Mouse (Mus musculus): ENCODE results near the gene Amacr. TPM values are rescaled to one million over a fixed set of nuclear protein-coding genes. Genes with fewer than 3 reads are reported as not detected.
"Not testable (repeated sequence)": the region's sequence is repeated elsewhere in the genome, so short reads cannot be mapped to it uniquely, and the experiment has no call there.

The Amacr gene
- total RNA-seq, 2 experiments from 2014 or later, result 19.5 to 21.0 TPM

DNA sequence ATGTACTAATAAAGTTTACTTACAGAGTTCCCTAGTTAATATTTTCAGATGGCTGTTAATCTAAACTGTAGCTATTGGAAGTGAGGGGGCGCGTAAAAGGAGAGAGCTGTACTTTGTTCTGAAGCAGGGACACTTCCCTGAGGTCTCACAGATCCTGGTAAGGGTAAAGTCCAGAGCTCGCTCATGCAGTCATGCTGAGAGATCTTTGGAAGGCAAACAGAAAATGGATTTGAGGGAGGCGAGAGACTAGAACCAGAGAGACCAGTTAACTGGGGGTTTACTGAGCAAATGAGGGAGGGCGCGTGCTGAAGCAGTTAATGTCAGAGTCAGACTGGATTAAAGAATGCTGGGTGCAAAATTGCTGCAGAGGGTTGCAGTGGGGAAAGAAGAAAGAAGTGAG lies 4.2 kb downstream of the Amacr start:
- no peak for DNase-seq (ENCODE audit: low spot score in 2 of 2)

DNA sequence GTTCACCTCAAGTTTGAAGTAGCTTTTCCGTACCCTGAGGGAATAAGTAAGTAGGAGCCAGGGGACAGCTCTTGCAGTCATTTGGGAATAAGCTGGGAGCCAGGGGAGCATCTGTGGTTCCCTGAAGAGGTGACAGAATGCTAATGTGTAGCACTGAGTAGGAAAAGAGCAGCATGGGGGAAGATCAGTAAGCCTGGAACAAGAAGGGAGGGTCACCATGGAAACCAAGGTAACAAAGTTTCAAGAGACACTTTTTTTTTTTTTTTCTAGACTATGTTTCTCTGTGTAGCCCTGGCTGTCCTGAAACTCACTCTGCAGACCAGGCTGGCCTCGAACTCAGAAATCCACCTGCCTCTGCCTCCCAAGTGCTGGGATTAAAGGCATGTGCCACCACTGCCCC lies 4.9 kb downstream of the Amacr start:
- not testable (repeated sequence) for DNase-seq (ENCODE audit: low spot score in 2 of 2)

DNA sequence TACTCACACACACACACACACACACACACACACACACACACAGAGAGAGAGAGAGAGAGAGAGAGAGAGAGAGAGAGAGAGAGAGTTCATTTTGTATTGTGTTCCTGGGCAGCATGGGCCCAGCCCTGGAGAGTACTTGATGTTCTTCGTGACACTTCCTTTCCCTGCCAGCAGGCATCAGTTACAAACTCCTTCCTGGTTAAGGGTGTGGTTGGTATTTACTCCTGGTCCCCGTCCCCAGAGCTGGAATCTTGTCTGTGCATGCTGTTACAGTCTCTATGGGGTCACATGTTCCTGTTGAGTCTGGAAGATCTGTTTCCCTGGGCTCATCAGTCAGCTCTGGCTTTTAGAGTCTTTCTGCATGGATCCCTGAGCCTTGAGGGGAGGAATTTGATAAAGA lies 8.9 kb downstream of the Amacr start:
- DNase-seq (ENCODE audit: low spot score in 2 of 2), result no peak

DNA sequence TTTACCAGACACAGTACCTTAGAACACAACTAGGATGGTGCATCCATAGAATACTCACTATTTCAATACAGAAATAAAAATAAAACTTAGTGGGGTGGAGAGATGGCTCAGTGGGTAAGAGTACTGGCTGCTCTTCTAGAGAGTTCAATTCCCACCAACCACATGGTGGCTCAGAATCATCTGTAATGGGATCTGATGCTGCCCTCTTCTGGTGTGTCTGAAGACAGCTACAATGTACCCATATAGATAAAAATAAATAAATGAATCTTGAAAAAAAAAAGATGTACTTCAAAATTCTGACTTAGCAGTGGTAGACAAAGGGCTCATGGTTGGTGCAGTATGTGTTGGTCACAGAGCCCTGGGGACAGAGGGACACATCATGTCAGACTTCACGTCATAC lies 10.0 kb downstream of the Amacr start:
- no peak for DNase-seq (ENCODE audit: low spot score in 2 of 2)

DNA sequence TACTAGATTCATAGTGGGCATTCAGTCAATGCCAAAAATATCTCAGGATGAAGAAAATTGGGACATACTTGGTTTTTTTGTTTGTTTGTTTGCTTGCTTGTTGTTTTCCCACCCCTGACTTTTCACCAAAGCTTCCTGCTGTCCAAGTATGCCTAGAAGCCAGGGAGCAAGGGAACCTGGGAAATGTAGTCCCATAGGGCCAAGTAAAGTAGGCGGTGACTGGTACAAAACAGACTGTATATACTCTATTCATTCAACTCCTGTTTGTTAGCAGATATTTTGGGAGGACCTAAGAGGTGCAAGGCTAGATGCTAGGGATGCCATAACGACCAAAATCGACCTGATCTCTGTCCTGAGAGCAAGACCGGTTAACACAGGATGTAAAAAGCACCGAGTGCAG lies 18.3 kb downstream of the Amacr start:
- DNase-seq (ENCODE audit: low spot score in 2 of 2), result no peak

DNA sequence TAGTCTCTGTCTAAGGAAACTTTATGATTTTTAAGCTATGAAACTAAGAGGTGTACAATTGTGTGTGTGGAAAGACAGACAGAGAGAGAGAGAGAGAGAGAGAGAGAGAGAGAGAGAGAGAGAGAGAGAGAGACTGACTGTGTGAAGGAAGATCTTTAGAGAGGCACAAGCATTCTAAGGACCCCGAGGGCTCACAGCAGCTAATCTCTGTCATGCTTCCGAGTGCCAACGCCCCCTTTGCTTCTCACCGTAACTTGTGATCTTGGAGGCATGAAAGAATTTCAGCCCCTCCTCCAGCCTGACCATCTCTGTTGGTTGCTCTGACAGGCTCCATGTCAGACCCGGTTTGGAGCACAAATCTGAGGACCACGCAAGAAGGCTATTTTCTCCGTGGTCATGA lies 18.9 kb downstream of the Amacr start, which contains the start of gene Slc45a2:
Slc45a2 (plus strand) TSS at position 301 of the 400 bp plus-strand sequence.
- no peak for DNase-seq (ENCODE audit: low spot score in 2 of 2)

DNA sequence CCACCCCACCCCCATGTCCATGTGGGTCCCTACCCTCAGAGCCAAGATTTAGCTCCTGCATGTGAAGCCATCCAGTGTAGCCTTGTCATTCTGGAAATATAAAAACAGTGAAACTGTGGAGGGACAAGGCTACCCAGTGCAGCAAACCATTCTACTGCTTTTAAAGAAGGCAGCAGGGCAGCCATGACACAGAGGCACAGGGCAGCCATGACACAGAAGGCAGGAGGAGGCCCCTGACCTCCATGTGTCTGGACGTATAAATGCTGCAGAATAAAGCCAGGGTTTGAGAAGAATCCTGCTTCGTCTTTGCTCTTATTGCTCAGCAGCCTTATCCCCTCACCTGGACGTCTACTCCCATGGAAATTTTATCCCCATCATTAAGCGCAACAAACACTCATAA lies 22.2 kb downstream of the Amacr start:
- DNase-seq (ENCODE audit: low spot score in 2 of 2), result no peak

DNA sequence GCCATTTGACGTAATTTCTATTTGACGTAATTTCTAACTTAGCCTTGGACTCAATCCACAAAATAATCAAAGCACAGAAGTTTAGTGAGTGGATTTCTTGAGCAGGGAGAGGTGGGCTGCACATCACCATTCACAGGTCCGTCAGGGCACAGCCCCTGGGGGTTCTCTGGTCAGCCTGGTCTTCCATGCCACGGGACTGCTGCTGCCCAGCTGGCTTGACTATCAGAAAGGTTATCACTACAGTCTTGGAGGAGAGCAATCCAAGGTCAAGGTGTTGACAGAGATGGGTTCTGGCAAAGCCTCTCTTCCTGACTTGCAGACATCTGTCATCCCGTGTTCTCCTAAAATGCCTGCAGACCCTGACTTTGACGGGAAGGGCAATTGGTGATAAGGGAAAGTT lies 23.1 kb downstream of the Amacr start:
- no peak for DNase-seq (ENCODE audit: low spot score in 2 of 2)

DNA sequence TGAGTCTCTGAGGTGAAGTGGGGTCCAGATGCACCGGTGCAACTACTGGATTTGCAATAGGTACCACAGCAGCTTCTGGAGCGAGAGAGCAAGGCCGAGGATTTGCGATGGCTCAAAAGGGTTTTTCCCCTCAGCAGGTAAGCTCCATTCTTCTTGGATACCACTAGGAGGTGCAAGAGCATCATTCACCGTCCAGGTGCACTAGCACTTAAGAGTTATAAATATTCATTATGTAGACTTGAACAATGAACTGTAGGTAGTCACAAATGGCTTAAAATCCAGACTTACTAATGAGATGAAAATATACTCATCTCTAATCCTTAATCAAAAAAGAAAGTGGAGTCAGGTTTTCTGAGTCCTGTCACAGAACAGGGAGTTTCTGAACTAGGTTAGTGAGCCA lies 27.2 kb downstream of the Amacr start:
- no peak for DNase-seq (ENCODE audit: low spot score in 2 of 2)

DNA sequence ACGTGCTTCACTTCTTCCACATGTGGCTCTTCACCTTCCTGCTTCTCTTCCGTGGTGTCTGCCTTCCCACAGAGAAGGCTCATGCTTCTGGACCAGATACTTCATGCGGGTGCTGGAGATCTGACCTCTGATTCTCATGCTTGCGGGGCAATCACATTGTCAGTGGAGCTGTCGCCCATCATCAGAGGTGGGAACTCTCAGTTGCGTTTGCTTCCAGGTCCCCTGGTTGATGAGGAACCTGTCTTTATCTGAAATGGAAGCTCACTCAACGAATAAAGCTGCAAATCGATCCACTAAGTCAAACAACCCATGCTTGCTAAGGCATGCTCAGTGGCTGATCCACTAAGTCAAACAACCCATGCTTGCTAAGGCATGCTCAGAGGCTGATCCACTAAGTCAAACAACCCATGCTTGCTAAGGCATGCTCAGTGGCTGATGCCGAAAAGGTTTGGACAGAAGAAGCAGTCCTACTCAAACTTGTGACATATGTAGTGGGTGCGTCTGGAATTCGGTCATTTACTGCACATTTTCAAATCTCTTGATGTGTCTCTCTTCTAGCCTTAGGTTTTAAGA lies 29.5 kb downstream of the Amacr start:
- no peak for DNase-seq (ENCODE audit: low spot score in 2 of 2)

DNA sequence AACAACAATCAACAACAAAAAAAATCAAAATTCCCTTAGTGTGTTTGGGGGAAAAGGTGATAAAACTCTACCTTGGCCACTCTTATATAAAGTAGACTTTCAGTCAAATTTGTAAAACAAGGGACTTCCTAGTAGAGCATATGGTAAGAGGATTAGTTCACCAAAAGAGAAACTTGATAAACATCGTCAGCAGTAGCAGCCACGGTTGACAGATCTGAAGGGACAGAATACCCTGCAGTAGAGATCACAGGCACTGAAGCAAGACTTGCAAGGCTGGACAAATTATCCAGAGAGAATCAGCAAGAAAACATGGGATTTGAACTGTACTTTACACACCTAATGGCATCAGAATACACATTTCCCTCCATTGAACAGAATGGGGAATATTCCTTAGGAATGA lies 33.4 kb downstream of the Amacr start:
- no peak for DNase-seq (ENCODE audit: low spot score in 2 of 2)

DNA sequence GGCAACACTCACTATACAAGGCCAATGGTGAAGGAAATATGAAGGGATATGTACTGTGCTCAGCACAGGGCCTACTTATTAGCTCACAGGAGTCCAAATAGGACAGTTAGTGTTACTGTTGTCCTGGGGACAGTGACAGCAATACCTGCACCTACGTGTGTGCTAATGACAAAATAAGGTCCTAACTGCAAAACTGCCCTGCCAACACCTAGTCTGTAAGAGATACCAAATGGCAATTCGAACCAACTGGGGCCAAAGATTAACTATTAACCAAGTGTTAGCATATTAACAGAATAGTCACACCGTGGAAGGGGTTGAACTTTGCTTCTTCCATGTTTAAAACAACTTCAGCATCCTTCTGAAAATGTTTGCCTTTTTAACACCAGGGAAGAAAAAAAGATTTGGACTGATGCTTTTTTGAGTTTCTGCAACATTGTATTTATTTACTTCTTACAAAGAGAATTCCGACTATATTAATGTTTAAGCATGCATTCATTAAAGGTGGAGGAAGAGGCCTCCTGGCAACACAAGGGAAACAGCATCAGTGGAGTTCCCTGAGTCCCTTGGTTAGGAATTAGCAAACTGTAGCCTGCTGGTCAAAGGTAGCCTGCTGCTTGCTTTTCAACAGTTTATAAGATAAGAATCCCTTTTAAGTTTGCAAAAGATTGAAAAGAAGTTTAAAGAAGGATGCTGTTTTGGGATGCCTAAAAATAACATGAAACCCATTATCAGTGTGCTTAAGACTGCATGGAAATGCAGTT lies 45.4 kb downstream of the Amacr start:
- no peak for DNase-seq (ENCODE audit: low spot score in 2 of 2)

DNA sequence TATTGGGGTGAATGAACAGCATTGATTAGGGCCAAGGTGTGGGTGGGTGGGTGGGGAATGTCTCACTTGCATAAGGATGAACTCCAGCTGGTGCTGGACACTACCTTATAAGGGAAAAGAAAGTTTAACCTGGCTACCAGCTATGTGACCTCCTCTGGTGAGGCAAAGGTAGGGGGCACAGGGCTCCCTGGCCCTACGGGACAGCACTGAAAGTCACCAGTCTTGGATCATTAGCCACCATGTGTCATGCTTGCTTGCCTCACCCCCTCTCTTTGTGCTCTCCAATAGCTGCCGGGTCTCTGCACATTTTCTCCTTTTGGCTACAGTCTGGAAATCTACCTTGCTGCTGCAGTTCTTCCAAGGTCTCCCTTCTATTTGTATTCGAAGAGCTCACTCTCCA lies 48.6 kb downstream of the Amacr start:
- DNase-seq (ENCODE audit: low spot score in 2 of 2), result no peak

DNA sequence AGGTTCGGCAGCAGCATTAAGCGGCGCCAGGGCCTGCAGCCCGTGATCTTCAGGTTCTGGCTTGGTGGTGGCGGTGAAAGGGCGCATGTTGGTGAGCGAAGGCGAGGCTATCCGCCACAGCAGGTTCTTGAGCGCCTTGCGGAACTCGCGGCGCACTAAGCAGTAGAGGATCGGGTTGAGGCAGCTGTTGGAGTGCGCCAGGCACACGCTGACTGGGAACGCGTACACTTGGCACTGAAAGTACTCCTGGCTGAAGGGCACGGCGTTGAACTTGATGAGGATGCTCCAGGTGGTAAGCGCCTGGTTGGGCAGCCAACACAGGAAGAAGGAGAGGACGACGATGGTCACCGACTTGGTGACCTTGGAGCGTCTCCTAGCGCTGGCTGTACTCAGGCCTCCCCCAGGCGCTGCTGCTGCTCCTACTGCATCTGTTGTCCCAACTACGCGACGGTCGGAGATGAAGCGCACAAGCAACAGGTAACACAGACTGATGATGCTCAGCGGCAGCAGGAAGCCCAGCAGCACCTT lies 54.5 kb downstream of the Amacr start:
- DNase-seq (ENCODE audit: low spot score in 2 of 2), result no peak

DNA sequence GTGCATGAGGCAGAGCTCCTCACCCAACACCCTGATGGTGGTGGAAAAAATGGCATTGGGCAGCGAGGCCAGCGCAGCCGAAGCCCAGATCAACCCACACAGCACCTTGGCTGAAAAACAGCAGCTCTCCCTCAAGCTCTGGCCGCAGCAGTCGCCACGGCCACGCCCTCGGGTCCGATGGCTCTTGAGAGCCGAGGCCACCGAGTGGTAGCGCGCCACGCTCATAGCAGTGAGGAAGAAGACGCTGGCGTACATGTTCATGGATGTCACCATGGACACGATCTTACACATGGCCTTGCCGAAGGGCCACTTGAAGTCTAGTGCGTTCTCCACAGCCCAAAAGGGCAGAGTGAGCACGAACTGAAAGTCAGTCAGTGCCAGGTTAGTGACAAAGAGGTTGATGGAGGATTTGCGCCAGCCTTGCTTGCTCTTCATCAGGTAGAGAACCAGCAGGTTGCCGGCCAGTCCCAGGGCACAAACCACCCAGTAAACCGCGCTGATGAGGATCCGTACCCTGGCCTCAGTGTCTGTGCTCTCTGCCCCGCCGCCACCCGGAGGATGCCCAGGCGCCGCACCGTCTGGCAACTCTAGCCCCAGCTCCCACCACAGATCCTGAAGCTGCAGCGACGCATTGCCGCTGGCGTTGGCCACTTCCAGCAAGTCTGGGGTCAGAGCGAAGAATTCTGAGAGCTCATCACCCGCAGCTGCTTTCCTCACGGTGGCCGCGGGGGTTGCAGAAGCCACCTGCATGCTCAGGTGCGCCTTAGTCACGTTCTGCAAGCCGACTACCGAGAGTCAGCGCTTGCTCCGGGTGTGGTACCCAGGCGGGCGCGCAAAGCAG lies 55.2 kb downstream of the Amacr start:
- no peak for DNase-seq (ENCODE audit: low spot score in 2 of 2)

DNA sequence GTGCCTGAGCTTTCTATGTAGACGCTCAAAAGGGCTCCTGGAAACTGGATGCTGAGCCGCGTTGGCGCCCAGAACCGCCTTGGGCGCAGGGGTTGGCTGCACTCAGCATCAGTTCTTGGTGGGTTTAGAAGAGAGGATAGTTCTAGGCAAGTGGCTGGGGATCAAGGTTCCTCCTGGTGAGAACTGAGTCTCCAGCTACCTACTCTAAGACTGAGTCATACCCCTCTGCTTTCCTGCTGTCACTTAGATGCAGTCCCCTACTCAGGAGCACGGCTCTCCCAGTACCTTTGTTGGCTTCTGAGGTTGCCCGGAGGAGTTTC lies 55.8 kb downstream of the Amacr start:
- DNase-seq (ENCODE audit: low spot score in 2 of 2), result no peak

DNA sequence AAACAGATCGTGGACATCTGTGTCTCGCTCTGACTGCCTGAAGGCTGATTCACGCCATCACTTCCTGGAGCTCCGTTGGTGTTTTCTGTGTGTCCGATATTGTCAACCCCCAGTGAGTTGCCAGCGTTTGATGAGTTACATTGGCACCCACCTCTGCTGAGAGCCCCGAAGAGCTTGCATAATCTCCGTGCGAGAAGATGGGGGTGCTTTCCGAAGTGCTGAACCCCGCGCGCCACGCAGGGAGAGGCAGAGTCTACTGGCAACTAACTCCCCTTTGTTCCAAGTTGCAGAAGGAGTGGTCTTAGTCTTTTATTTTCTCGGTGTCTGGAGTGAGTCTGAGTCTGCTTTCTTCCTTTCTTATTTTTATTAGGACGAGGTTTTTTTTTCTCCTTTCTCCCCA lies 56.2 kb downstream of the Amacr start, which contains the start of gene Rxfp3:
Rxfp3 (minus strand) TSS at position 281 of the 400 bp plus-strand sequence.
- DNase-seq (ENCODE audit: low spot score in 2 of 2), result no peak

DNA sequence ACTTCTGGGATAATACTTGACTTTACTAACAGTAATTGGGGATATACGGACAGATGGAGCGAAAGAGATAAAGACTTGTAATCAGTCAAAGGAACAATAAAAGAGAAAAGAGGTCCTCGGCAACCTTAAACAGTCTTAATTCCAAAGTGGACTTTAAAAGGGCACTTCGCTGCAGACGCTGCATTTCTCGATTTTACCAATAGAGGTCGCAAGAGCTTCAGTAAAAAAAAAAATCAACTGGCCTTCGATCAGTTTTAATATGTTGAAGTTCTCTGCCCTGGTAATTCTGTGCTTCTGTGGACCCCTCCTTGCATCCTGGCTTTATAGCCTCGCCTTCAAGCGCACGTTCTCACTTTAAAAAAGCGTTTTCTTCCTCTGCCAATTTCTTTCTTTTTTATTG lies 56.9 kb downstream of the Amacr start:
- no peak for DNase-seq (ENCODE audit: low spot score in 2 of 2)

DNA sequence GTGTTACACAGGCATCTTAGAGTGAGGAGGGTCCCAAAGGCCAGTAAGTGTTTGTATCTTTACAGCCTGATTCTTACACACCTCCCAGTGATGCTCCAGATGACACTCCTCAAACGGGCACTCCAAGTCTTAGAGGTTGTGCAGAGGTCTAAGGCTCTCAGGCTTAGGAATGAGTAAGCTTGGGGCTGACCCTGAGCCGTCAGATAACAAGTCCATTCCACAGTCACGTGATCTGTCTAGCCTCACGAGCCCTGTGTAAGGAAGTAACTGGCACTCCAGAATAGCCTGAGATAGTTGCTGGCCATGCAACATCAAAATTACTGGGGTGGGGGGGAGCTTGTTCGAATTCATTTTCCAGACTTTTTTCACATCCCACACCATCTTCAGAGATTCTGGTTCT lies 58.5 kb downstream of the Amacr start:
- no peak for DNase-seq (ENCODE audit: low spot score in 2 of 2)

DNA sequence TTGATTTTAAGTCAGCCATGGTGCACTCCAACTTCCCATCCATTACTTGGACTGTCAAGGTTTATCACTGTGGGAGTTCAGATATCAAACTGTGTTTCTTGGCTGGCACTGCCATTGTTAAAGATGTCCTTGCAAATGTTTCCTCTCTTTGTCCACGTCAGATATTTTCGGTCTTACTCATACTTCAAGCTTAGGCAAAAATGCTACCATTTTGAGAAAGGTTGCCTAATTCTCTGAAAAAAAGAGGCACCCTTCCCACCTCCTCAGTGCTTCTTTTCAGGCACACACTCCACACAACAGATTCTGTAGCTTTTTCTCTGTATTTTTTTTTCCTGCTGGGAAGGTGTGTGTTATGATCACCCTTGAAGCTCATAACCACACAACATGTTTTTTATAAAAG lies 59.7 kb downstream of the Amacr start:
- DNase-seq (ENCODE audit: low spot score in 2 of 2), result no peak

DNA sequence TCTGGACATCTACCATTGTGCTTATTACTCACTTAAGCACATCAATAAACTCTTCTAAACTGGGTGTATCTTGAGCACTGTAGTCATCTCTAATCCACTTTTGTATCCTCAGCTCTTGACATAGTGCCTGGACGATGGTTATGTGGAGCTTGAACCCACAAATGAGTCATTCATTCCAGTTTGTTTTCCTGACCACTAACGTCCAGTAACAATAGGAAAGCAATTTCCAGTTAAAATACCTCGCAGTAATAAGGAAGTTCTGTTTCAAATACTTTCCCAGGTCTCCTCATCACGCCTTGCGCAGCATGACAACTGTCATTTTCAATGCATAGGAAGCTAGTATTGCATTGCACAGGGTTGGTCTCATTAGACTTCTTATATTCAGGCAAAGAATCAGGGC lies 61.3 kb downstream of the Amacr start:
- no peak for DNase-seq (ENCODE audit: low spot score in 2 of 2)
